Mouse (Mus musculus): ENCODE data around the gene Rnf19b. TPM values are rescaled to one million over a fixed set of nuclear protein-coding genes. Genes with fewer than 3 reads are reported as not detected.

The Rnf19b gene
- total and polyA plus RNA-seq, 2 experiments, result 35.0 to 49.1 TPM

- TF ChIP-seq CTCF (IDR thresholded peaks at IDR 0.05; ENCODE audit: low read depth, low read length) (no peak), POLR2A (IDR thresholded peaks at IDR 0.05; ENCODE audit: extremely low read depth, insufficient read depth, low read length) (no peak)
- Histone ChIP-seq H3K27ac (replicated peaks; ENCODE audit: insufficient read depth, low read depth, low read length) (no peak overlapping the region), H3K79me2 (ENCODE audit: control insufficient read depth, insufficient read depth, low read length) (no peaks in the 10 kb centered on the region), H3K36me3 (ENCODE audit: control insufficient read depth, insufficient read depth, low read length) (no peaks in the 10 kb centered on the region), H3K4me3 (ENCODE audit: insufficient read depth, low read depth, low read length) (no peak overlapping the region), H3K9ac (ENCODE audit: low read depth, low read length) (no peak overlapping the region), H3K27me3 (ENCODE audit: control insufficient read depth, insufficient read depth, low read length) (no peaks in the 10 kb centered on the region; the same call in 1 of the 2 replicates), H3K4me1 (ENCODE audit: control insufficient read depth, insufficient read depth, low read length) (peaks cover 1% of the 10 kb centered on the region; the same call in 1 of the 2 replicates)
- DNase-seq (ENCODE audit: extremely low read depth, low read depth, low spot score), result no peak
- 19% methylated on average over 17 of the region's 17 CpGs for WGBS
Measured at GRCm38 (mm10) chr4:129130755-129131303, 72.8 kb downstream of the Rnf19b start.

DNA sequence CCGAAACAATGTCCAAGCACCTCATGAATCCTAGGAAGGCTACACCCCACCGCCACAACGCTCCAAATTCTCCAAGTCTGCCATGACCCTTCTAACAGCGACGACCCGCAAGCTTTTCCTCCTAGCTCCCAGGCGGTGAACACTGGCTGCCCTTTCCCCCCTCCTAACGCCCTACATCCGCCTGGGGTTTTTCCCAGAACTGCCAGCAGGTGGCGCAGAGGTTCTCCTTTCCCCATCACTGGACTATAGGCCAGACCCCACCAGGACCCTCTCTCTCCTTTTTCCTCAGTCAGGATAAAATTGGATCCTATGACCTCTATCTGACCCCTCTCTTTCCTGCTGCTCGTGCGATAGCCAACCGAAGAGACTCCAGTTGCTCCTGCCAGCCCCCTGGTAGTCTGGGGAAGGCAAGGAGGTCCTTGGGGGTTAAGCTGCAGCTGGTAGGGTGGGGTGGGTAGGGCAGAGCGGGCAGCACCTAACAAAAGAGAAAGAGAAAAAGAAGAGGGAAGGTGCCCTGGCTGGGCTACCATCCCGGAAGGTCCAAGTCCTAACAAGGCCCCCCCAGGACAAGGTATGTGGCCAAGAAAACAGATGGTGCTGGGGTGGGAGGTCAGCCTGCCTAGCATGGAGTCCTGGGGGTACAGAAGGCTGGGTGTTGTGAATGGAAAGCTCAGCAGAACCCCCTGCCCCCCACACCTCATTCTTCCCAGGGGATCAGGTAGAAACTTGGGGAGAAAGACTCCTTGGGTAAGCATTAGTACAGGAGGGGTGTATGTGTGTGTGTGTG is 76.9 kb downstream of the Rnf19b start:
- no peak for DNase-seq (ENCODE audit: extremely low read depth, low read depth, low spot score)
- Histone ChIP-seq H3K79me2 (ENCODE audit: control insufficient read depth, insufficient read depth, low read length) (no peaks in the 10 kb centered on the region), H3K4me1 (ENCODE audit: control insufficient read depth, insufficient read depth, low read length) (0 out of 2 replicates have a peak, but pooled peaks cover 3% of the 10 kb centered on the region), H3K27ac (replicated peaks; ENCODE audit: insufficient read depth, low read depth, low read length) (no peak overlapping the region), H3K27me3 (ENCODE audit: control insufficient read depth, insufficient read depth, low read length) (no peaks in the 10 kb centered on the region), H3K4me3 (ENCODE audit: insufficient read depth, low read depth, low read length) (no peak overlapping the region), H3K9ac (ENCODE audit: low read depth, low read length) (no peak overlapping the region), H3K36me3 (ENCODE audit: control insufficient read depth, insufficient read depth, low read length) (no peaks in the 10 kb centered on the region)
- WGBS, result 12% methylated on average over 15 of the region's 15 CpGs
- TF ChIP-seq CTCF (IDR thresholded peaks at IDR 0.05; ENCODE audit: low read depth, low read length) (peak; percentile 89), POLR2A (IDR thresholded peaks at IDR 0.05; ENCODE audit: extremely low read depth, insufficient read depth, low read length) (no peak)

Other genes with a start within 250 kb of the Rnf19b start
- 0.28 and 0.34 TPM in 2 replicates for gene Trim62, start 174.7 kb upstream of the Rnf19b start, total RNA-seq (2014; rRNA removed)
- 0.67 and 1.0 TPM in 2 replicates for gene Trim62, start 174.7 kb upstream of the Rnf19b start, polyA plus RNA-seq (2012; rRNA removed)
- gene Azin2, start 95.8 kb upstream of the Rnf19b start, total RNA-seq (2014; rRNA removed), result 5.4 and 5.7 TPM in 2 replicates
- gene Azin2, start 95.8 kb upstream of the Rnf19b start, polyA plus RNA-seq (2012; rRNA removed), result 0.81 and 1.7 TPM in 2 replicates
- gene Ak2, start 66.3 kb upstream of the Rnf19b start, total RNA-seq (2014; rRNA removed), result 194 and 232 TPM in 2 replicates
- 140 and 156 TPM in 2 replicates for gene Ak2, start 66.3 kb upstream of the Rnf19b start, polyA plus RNA-seq (2012; rRNA removed)
- gene Tmem54, start 47.3 kb downstream of the Rnf19b start, total RNA-seq (2014; rRNA removed), result 0.13 TPM in 1 of 2 replicates, not detected in the other
- 0.37 and 0.65 TPM in 2 replicates for gene Tmem54, start 47.3 kb downstream of the Rnf19b start, polyA plus RNA-seq (2012; rRNA removed)
- gene Hpca, start 63.8 kb downstream of the Rnf19b start, total RNA-seq (2014; rRNA removed), result 0.18 and 0.47 TPM in 2 replicates
- gene Hpca, start 63.8 kb downstream of the Rnf19b start, polyA plus RNA-seq (2012; rRNA removed), result 0.23 and 0.27 TPM in 2 replicates
- gene Fndc5, start 78.7 kb downstream of the Rnf19b start, total RNA-seq (2014; rRNA removed), result 0.54 and 0.83 TPM in 2 replicates
- gene Fndc5, start 78.7 kb downstream of the Rnf19b start, polyA plus RNA-seq (2012; rRNA removed), result 0.17 and 0.87 TPM in 2 replicates
- 13.4 TPM in 2 replicates for gene S100pbp, start 131.5 kb downstream of the Rnf19b start, total RNA-seq (2014; rRNA removed)
- gene S100pbp, start 131.5 kb downstream of the Rnf19b start, polyA plus RNA-seq (2012; rRNA removed), result 7.3 and 10.0 TPM in 2 replicates
- 17.2 and 18.5 TPM in 2 replicates for gene Yars, start 131.5 kb downstream of the Rnf19b start, total RNA-seq (2014; rRNA removed)
- gene Yars, start 131.5 kb downstream of the Rnf19b start, polyA plus RNA-seq (2012; rRNA removed), result 10.7 and 15.3 TPM in 2 replicates
- 8.9 and 17.9 TPM in 2 replicates for gene C77080, start 203.1 kb downstream of the Rnf19b start, total RNA-seq (2014; rRNA removed)
- gene C77080, start 203.1 kb downstream of the Rnf19b start, polyA plus RNA-seq (2012; rRNA removed), result 46.6 and 60.7 TPM in 2 replicates
- not detected in 2 replicates for gene Sync, start 229.3 kb downstream of the Rnf19b start, total RNA-seq (2014; rRNA removed)
- gene Sync, start 229.3 kb downstream of the Rnf19b start, polyA plus RNA-seq (2012; rRNA removed), result 0.04 and 0.05 TPM in 2 replicates

Data from liver, adult 2 months (tissue).